Mouse (Mus musculus) testis, postnatal 10 days (tissue): ENCODE data around the gene Fosl2.

Experiments
- DNase-seq: peaks from one replicate; pipeline ENCODE4 v3.0.0; 2021; ENCODE audit warnings: low spot score

Gene Fosl2

DNA sequence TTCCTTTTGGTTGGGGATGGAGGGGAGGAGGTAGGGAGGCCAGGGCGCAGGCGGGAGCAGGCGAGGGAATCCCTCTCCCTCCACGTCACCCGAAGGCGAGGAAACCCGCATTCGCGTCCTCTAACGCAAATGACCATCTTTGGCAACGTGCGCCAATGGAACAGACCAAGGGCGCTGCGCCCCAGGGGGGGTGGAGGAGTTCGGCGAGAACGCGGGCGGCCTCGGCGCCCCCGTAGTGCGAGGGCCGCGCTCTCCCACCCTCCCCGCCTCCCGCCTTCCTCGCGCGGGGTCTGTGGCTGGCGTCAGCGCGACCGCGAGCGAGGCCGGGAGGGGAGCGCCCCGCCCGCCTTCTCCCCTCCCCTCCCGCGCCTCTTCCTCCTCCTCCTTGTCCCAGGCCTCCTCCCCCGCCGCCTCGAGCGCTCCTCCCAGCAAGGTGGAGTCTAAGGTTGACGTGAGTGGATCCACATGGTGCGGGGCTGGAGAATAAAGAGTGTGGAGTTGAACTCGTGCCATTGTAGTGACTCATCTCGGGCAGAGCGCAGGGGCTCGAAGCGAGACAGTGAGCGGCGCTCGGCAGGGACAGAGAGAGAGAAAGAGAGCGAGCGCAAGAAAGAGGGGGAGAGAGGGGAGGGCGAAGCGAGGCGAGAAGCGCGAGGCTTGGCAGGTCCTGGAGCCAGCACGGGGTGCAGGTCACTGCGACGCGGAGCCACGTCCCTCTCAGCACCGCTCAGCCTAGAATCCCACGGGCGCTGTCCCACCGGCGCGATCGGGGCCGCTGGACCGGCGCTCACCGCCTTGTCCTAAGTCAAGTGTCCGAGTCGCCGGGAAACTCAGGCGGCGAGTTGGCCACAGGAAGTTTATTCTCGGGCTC is at the start of gene Fosl2:
Gene Fosl2 (plus strand): TSS at position 466 of the 871 bp plus-strand sequence.
- DNase-seq = peak; percentile 93

DNA sequence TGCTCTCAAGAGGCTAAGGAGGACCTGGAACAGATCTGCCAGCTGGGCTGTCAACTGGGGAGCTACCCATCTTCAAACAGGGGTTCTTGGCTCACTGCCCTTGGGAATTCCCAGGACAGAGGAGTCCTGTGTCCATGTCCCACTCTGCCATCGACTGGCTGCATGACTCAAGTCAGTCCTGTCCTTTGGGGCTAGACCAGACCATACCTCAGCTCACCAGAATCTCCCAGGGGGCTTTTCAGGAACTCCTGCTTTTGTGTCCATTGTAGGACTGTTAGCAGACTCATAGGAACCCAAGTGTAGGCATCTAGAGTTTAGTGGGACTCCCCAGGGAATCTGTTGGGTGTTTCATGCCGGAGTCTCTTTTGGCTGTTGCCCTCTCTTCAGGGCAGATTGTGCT is 49.6 kb upstream of the Fosl2 start:
- DNase-seq = no peak

DNA sequence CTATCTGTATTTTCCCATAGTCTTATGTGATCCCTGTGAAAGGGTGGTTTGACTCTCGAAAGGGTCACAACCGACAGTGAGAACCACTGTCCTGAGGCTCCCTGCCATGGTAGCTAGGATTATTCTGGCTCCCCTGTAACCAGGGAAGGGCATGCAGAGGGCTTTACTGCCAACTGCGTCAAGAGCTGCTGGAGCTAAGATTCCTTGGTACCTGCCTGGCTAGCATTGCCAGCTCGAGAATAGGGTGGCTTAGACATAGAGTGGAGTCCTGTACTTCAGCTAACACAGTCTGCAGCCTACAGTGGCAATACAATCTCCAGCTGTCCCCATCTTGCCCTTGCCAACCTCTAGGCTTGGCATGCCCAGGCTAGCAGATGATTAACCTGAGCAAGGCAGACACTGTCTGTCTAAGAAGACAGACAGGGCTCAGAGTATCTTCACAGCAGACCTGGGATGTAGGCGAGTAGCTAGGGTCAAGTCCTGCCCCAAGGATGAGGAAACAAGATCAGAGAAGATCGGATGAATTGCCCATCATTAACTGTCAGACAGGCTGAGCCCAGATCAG is 49.0 kb upstream of the Fosl2 start:
- no peak for DNase-seq

DNA sequence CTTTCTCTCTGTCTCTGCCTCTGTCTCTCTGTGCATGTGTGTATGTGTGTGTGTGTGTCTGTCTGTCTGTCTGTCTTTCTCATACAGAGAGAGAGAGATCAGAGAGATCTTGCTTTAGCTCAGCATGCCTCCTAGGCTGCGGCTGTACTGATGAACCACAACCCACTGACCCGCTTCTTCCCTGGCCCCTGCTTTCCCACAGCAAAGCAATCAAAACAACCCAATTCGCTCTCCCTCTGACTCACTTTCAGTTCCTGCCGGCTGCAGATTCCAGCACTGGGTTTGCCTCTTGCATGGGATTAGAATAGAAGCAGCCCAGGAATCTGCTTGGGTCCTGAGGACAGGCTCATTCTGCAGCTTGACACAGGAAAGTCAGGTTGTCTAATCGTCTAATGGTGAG is 46.1 kb upstream of the Fosl2 start:
- DNase-seq = no peak

DNA sequence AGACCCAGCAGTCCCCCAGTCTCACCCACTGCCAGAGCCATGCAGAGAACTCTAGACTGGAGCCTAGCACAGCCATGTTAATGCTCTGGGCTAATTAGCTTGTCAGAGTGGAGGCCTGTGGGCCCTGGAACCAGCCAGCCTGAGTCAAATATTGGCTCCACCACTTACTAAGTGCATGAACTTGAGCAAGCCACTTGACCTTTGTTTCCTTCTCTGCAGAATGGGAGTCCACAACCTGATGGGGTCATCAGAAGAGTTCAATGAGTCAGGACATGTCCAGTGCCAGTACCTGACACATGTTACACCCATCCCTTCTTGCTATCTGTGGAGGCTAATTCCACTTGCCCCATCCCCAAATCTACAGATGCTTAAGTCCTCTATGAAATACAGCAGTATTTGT is 43.3 kb upstream of the Fosl2 start:
- DNase-seq = no peak

DNA sequence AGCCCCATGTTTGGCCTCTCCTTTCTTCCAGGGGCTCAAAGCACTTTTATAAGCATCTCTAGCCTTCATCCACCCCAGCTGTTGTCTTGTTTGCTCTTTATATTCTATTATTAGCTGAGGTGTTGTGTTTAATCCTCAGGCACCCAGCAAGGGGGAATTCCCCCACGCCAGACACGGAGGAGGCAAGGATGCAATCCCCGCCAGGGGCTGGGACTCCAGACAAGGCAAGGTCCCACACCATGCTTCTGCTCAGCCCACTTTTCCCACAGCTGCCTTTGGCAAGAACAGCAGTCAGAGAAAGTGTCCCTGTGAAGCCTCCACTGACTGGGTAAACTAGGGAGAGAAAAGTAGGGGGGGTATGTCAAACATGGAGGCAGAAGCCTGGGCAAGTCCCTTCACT is 36.9 kb upstream of the Fosl2 start:
- no peak for DNase-seq

DNA sequence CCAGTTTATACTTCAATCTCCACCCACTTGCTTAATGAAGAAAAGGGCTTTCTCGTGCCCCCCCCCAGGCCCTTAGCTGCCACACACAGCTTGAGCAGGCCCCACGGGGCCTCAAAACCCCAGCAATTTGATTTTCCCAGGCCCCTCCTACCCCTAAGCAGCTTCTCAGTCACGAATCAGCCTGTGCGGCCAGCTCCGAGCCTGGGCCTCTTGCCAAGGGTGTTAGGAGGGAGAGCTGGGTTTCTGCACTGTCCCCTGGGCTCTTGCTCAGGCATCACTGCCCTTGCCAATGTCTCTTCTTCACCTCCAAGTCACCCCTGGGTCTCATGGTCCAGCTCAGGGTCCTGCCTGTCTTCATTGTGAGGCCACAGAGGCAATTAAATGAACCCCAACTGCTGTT is 33.1 kb upstream of the Fosl2 start:
- DNase-seq = peak; percentile 85

DNA sequence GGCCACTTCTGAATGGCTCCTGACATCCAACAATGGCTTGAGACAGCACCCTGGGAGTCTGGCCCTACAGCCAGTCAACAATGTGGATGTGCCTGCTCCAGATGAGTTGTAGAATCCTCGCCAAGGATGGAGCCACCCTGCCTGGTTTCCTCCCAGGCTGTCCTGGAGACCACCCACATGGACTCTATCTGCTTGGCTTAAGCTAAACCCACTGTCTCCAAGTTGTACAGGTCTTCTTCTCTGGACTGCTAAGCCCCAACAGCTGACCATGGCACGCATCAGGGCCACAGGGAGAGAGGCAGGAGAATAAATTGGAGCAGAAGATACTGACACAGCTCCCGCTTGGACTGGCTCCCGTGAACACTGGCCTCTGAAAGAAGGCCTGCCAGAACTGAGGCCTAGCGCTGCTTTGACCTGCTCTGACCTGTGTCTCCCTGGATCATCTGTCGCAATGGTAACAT is 32.6 kb upstream of the Fosl2 start:
- peak; percentile 55 for DNase-seq

DNA sequence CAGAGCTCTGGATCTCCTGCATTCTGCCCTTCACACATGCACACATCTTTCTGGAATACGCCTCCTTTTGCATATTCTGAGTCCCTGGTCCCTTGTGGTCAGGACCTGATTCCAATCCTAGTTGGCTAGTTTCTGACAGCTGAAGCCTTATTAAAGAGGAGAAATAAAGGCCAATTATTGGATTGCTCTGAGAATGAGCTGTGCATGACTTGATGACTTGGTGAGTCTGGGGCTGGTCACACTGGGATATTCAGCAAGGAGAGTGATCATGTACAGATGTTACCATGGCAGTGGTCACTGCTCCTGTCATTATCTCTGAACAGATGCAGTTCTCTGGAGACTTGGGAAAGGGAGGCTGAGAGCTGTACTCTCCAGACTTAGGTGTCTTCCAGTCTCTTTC is 32.1 kb upstream of the Fosl2 start:
- DNase-seq = no peak

DNA sequence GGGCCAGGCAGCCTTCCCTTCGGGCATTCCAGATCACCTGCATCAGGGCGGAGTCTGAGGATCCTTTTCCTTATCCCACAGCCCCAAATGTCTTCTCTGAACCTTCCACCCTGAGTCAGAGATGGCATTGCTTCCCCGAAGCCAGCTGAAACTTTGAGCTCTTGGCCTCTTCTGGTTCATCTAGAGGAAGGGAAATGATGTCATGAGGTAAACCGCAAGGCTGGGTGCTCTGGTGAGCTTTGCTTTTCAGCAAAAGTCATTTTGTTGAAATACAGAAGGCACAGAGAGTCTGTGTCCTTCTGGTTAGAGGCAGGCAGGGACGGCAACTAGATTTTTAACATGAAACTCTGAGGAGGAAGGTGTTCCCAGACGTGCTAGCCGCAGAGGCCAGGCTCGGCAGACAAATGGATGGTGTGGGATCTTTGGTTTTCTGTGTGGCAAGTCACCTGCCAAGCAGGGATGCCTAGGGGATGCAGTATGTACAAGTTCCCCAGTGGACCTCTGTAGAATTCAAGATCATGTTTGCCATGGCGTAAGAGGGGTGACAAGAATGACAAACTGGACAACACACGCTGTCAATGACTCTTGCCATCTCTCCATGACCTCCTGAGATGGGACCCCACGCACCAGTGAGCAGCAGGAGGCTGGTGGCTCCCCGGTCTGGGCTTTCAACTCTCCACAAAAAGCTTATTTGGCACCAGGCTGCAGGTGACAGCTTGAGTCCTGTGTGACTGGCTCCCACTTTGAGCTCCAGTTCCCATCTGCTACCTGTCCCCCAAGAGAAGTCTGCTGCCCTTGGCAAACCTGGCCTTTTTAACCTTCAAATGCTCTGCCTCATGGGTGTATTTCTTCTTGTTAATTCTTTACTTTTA is 31.2 kb upstream of the Fosl2 start:
- DNase-seq = no peak

DNA sequence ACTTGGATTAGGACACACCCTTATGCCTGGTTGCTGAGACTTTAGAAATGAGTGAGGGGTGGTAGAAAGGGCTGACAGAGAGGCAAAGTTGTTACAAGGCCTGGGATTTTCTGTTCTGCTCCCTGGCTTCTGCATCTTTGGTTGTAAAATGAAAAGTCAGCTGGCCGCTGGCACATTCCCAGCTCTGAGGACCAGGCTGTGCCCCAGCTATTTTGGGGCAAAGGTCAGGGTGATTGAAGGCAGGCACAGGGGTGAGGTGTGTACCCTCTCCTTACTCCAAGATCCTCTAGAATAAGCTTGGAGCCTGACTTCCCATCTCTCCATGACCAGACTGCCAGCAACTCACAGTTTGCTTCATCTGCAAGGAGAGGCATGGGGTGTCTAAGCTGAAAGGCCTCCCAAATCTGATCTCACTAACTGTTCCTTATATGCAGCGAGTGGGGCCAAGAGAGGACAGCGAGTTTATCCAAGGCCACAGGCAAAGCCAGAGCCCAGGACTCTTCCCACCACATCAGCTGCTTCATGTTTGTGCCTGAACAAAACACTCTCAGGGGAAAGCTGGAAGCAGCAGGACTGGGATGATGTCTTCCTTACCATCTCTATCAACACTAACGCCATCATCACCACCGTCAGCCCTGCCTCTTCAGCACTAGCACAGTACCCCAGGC is 29.0 kb upstream of the Fosl2 start:
- DNase-seq = peak; percentile 56

DNA sequence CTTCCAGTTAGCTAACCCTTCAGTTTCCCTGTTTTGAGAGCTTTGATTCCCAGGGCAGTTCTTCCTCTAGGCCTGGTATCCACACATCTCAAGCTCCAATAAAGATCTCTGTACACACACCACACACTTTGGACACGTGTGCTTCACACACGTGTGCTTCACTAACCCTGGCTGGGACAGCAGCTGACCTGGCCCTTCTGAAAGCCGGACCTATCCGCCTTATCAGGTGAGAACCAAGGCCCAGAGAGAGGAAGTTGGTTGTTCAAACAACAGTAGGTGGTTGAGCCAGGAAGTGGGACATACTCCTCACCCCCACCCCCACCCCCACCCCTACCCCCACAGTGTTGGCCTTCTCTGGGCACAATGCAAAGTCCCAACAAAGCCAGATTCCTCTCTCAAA is 24.9 kb upstream of the Fosl2 start:
- no peak for DNase-seq

DNA sequence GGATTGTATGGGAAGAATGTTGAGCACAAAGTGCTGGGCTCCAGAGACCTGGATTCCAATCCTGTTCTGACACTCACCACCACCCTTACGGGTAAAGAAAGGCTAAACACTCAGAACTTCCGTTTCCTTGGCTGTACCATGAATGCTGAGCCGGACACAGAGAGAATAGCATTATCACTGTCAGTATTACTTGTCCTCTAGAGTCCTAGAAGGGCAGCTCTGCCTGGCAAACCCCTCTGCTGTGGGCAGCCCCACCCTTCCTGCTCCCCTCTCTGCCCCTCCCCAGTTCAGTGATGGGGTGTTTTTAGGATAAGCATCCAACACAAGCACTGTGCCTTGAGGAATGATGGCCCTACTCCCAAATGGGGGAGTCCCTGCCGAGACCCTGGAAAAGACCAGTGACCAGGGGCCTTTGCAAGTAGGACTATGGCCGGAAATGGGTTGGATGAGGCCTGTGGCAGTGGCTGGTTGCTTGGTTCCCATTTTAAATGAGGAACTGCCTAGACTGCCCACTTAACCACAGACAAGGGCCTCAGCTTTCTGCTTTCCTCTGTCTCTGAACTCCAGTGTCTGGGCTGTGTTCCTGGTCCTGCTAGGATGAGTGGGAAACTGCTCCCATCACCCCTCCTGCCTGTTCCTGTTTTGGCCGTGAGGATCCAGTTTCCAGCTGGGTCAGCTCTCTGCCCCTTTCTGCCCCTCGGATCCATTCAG is 23.2 kb upstream of the Fosl2 start:
- no peak for DNase-seq

DNA sequence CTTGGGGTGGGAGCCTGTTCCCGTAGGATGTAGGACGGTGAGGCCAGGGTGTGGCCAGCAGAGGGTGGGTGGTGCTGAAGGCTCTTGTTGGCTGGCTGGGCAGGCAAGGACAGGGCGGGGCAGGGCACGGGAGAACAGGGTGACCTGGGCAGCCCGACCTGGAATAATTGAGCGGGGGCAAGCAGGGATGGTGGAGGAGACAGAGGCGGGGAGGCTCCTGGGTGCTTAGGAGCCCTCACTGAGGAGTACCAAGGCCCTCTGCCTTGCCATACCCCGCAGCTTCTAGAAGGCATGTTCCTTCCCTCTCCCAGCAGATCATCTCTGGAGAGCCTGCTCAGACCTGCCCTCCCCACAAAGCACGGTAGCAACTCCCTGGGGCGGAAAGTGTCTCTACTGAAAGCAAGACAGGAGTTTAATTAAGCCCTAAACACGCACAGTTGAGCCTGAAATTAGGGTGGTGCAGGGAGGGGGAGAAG is 14.7 kb upstream of the Fosl2 start:
- DNase-seq = no peak

DNA sequence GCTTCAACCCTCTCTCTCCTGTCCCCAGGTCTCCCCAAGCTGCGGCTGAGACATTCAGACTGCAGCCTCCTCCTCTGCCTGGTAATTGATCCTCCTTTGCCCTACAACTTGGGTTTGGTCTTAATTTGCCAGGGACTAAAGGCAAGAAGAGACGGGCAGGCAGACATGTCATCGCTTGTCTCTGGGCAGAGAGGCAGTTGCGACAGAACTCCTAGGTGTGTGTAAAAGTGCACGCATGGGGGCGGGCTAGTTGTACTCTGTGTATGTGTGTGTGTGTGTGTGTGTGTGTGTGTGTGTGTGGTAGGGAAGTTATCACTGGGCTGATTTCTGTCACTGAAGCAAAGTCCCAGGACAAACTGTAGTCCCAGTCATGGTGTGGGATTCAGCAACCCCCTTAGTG is 13.7 kb upstream of the Fosl2 start:
- DNase-seq = no peak

DNA sequence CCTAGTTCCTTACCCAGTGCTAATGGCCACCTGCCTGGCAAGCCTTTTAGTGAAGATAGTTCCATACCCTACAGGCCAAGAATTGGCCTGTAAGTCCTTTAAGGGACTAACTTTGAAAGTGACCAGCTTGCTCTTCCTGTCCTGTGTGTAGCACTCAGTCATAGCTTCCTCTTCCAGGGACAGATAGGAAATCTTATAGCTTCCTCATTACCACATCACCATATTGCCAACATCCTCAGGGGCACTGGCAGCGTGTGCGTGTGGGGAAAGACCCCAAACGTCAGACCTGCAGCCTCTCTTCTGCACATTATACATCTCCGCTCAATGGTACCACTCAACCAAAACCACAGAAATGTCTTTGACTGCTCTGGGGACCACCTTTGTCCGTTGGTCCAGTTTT is 13.2 kb upstream of the Fosl2 start:
- no peak for DNase-seq

DNA sequence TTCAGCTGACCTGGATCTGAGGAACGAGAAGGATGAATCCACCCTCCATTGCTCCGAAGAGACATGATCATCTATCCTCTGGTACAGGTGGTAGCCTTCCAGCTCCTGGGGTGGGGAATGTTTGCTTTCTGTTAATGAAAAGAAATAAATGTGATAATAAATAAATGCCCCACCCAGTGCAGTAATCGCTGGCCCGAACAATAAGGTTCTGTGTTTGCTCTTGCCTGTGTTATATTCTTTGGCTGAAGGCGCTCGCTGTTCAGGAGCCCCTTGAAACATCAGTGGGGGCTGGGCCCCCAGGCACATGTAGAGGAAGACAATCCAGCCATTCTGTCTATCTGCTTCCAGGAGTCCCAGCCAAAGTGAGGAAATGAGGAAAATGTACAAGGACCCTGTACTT is 10.6 kb upstream of the Fosl2 start:
- no peak for DNase-seq

DNA sequence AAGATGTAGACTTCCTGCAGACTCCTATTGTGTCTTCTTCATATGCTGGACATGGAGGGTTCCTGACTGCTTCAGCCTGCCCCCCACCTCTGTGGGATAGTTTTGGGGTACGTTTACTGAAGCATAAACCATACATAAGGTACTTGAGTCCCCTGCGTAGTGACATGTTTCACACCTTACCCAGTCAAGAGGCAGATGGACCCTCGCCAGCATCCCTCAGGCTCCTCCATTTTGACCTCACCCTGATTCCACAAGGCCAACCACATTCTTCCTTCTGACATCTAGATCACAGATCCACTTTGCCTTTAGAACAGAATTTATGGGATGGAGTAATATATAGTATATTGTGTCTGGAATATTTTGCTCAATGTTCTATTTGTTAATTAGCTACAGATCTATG is 8.4 kb upstream of the Fosl2 start:
- DNase-seq = no peak

DNA sequence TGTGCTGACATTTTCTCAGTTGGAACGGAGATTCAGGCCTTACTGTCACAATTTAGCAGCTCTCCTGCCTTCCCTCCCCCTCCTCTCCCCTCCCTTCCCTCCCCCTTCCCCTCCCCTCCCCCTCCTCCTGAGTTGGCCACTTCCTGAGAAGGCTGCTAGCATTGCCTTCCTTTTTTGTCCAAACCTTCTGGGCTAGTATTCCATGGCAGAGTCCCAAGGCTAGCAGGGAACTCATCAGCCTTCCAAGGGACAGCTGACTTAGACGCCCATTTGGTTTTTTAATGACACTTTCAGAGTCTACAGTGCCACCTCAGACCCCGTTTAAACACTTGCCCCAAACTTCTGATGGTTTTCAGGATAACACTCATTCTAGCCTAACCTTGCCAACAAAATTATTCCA is 7.7 kb upstream of the Fosl2 start:
- no peak for DNase-seq

DNA sequence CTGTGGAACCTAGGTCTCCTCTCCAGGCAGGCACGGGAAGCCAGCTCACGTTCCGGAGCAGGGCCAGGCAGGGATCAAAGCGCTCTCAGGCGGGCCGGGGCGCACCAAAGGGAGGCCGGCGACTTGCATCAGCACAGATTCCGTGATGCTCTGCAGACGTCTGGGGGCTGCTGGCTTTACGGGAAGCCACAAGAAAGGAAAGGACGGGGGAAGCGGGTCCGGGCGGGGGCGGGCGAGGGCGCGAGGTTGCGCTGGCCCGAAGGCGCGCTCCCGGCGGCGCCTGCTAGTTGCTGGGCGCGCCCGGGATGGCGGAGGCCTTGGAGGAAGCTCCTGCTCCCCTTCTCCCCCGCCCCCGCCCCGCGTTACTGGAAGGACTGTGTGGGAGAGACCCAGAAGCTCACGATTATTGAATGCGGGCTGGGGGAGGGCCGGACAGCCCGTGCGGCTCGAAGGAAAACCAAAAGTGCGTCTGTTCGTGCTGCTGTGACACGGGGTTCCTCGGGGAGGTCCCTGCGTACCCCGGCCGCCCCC is 2.6 kb upstream of the Fosl2 start:
- DNase-seq = peak; percentile 77

DNA sequence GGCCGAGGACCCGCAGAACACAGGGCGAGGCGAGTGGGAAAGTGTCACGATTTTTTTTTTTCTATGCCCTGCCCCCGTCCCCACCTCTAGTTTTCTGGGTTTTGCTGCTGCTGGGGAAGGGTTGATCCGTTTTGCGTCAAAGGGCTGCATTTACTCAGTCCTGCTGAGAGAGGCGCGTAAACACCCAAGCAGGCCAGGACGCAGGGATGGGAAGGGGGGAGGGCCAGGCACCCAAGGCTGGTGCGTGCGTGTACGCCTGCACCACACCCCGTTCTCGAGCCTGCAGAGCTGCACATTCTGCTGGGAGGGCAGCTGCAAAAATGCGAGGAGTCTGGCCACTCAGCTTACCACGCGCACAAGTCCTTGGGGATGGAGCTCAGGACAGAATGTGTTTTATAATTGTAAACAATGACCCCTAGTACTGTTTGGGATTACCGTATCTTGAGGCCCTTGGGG is 2.0 kb upstream of the Fosl2 start:
- DNase-seq = peak; percentile 78
